Mouse (Mus musculus): ENCODE data around the gene Irf2bpl. TPM values are rescaled to one million over a fixed set of nuclear protein-coding genes. Genes with fewer than 3 reads are reported as not detected.

Irf2bpl gene
- polyA plus RNA-seq, 1 experiment from 2014 or later, result 16.4 TPM

- 0 out of 2 replicates have a peak, but pooled peaks have one; percentile 51 for ATAC-seq (replicated peaks; ENCODE audit: insufficient number of reproducible peaks, low FRiP score, low TSS enrichment, low read depth)
- H3K27ac ChIP-seq (replicated peaks; ENCODE audit: low read depth, low read length), result no peak overlapping the region
- no peaks in the 10 kb centered on the region for H3K9me3 ChIP-seq (replicated peaks; ENCODE audit: control insufficient read depth, low read length)
- no peak overlapping the region for H3K4me3 ChIP-seq (ENCODE audit: low read depth, low read length)
- peak; percentile 74 for DNase-seq (ENCODE audit: low spot score)
- no peak overlapping the region for H3K4me2 ChIP-seq (ENCODE audit: low read depth, low read length)
- H3K4me1 ChIP-seq (ENCODE audit: control insufficient read depth, insufficient read depth, low read length), result peaks cover 3% of the 10 kb centered on the region; the same call in 1 of the 2 replicates
- no peaks in the 10 kb centered on the region for H3K27me3 ChIP-seq (ENCODE audit: control insufficient read depth, insufficient read depth, low read length)
- H3K36me3 ChIP-seq (replicated peaks; ENCODE audit: control insufficient read depth, insufficient read depth, low read depth, low read length), result no peaks in the 10 kb centered on the region
- H3K9ac ChIP-seq (replicated peaks; ENCODE audit: low read length), result no peak overlapping the region
- 11% methylated on average over 4 of the region's 4 CpGs for WGBS
These were observed 20.6 kb upstream of the Irf2bpl start for GRCm38 (mm10) chr12:86905203-86905602.

DNA sequence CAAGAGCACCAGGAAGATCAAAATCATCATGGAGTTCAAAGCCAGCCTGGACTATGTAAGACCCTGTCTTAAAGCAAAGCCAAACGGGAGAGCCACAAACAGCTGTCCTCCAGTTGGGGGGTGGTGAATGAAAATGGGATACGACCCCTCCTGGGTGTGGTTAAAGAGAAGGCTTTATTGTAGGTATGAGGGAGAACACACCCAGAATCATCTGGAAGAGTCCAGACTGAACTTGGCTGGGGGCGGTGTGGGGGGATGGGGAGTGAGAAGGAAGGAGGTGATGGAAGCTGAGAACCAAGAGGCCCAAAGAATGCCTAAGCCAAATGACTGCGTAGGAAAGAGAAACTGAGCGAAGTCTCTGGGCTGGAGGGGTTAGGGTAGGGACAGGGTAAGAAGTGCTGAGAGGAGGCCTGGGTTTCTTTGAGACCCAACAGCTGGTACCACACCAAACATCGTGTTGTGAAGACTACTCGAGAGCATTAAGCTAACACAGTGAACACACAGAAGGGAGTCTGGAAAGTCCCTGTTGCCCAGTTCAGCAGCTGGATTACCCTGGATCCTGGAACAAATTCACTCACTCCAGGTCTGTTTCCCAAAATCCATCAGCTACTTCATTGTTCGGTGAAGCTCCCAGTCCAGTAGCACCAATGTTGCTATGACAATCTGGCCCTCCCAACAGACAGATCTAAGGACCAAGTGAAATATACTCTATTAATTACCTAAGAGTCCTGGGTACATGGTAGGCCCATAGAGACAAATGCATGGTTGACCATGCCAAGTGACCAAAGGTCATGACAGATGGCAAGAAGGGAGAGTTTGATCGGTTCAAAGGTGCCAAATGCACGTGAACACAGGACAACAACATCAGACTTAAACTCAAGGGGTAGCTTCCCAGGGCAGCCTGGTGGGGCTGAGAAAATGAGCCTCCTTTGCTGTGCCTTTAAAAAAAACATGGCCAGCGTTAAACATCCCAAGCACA is 19.5 kb upstream of the Irf2bpl start:
- Histone ChIP-seq H3K4me2 (ENCODE audit: low read depth, low read length) (no peak overlapping the region), H3K9ac (replicated peaks; ENCODE audit: low read length) (no peak overlapping the region), H3K27ac (replicated peaks; ENCODE audit: low read depth, low read length) (no peak overlapping the region), H3K36me3 (replicated peaks; ENCODE audit: control insufficient read depth, insufficient read depth, low read depth, low read length) (no peaks in the 10 kb centered on the region), H3K27me3 (ENCODE audit: control insufficient read depth, insufficient read depth, low read length) (no peaks in the 10 kb centered on the region), H3K4me1 (ENCODE audit: control insufficient read depth, insufficient read depth, low read length) (peaks cover 3% of the 10 kb centered on the region), H3K9me3 (replicated peaks; ENCODE audit: control insufficient read depth, low read length) (no peaks in the 10 kb centered on the region), H3K4me3 (ENCODE audit: low read depth, low read length) (no peak overlapping the region)
- WGBS, result 80% methylated on average over 11 of the region's 11 CpGs
- ATAC-seq (replicated peaks; ENCODE audit: insufficient number of reproducible peaks, low FRiP score, low TSS enrichment, low read depth) (no peak), DNase-seq (ENCODE audit: low spot score) (no peak)

DNA sequence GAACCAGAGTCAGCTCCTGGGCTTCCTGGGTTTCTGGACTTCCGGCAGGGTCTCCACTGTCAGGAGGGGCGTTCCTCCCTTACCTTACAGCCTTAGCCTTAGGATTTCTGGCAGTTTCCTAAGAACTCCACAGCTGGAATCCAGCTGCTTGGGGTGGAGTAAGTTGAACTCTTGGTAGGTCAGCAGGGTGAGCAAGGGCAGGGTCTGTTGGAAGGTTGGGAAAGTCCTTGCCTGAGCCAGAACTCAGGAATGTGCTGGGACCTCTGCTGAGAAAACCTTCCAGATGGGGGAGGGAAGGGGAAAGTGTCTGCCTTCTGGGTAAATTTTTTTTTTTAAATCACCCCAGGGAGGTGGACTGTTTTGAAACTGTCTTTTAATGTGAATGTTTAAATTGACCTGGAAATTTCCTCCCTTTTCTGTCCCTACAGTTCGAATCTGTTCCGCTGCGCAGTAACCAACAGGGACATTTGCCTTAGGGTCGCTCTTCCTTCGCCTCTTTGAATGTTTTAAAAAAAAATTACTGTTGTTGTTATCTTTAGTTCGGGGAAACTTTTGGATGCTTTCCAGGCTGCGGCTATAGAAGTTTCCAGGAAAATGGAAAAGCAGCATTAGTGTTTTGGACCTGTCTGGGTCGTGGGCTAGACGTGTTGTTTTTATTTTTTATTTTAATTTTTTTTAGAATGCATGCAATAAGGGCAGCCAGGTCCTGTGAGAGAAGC is 15.0 kb upstream of the Irf2bpl start:
- Histone ChIP-seq H3K27me3 (ENCODE audit: control insufficient read depth, insufficient read depth, low read length) (no peaks in the 10 kb centered on the region), H3K4me1 (ENCODE audit: control insufficient read depth, insufficient read depth, low read length) (peaks cover 6% of the 10 kb centered on the region), H3K4me3 (ENCODE audit: low read depth, low read length) (no peak overlapping the region), H3K4me2 (ENCODE audit: low read depth, low read length) (no peak overlapping the region), H3K9me3 (replicated peaks; ENCODE audit: control insufficient read depth, low read length) (no peaks in the 10 kb centered on the region), H3K9ac (replicated peaks; ENCODE audit: low read length) (0 out of 2 replicates have a peak overlapping the region, but pooled peaks have one; percentile 2), H3K27ac (replicated peaks; ENCODE audit: low read depth, low read length) (peak overlapping the region; percentile 7; the same call in 1 of the 2 replicates), H3K36me3 (replicated peaks; ENCODE audit: control insufficient read depth, insufficient read depth, low read depth, low read length) (no peaks in the 10 kb centered on the region)
- peak; percentile 71 for DNase-seq (ENCODE audit: low spot score)
- no peak for ATAC-seq (replicated peaks; ENCODE audit: insufficient number of reproducible peaks, low FRiP score, low TSS enrichment, low read depth)
- 41% methylated on average over 11 of the region's 11 CpGs for WGBS

- no peaks in the 10 kb centered on the region for H3K9me3 ChIP-seq (replicated peaks; ENCODE audit: control insufficient read depth, low read length)
- ATAC-seq (replicated peaks; ENCODE audit: insufficient number of reproducible peaks, low FRiP score, low TSS enrichment, low read depth) (no peak), DNase-seq (ENCODE audit: low spot score) (no peak)
- H3K27me3 ChIP-seq (ENCODE audit: control insufficient read depth, insufficient read depth, low read length), result no peaks in the 10 kb centered on the region
- no peak overlapping the region for H3K9ac ChIP-seq (replicated peaks; ENCODE audit: low read length)
- no peak overlapping the region for H3K4me2 ChIP-seq (ENCODE audit: low read depth, low read length)
- no peak overlapping the region for H3K27ac ChIP-seq (replicated peaks; ENCODE audit: low read depth, low read length)
- WGBS, result 61% methylated on average over 3 of the region's 3 CpGs
- H3K4me3 ChIP-seq (ENCODE audit: low read depth, low read length), result no peak overlapping the region
- H3K36me3 ChIP-seq (replicated peaks; ENCODE audit: control insufficient read depth, insufficient read depth, low read depth, low read length), result no peaks in the 10 kb centered on the region
- H3K4me1 ChIP-seq (ENCODE audit: control insufficient read depth, insufficient read depth, low read length), result peaks cover 6% of the 10 kb centered on the region
These were observed 13.8 kb upstream of the Irf2bpl start for GRCm38 (mm10) chr12:86898448-86898847.

DNA sequence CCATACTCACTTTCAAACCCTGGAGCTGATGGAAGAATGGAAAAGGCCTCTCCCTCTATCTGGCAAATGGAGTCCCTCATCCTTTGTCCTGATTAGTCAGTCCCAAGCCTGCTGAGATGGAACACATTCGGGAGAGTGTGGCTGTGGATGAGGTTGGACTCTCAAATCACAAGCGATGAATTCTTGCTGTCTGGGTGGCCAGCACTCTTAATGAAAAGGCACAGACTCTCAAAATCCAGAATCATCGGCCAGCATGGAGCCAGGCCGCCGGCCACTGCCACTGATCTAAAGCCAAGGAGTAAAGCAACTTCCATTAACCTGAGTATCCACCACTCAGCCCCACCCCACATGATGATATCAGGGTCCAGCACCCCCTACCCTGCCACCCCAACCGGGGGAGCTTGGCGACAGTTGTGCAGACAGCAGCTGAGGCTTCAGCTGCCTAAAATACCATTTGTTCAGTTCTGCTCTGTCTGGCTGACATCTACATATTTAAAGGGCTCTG is 13.2 kb upstream of the Irf2bpl start:
- Histone ChIP-seq H3K27ac (replicated peaks; ENCODE audit: low read depth, low read length) (no peak overlapping the region; the same call in 1 of the 2 replicates), H3K36me3 (replicated peaks; ENCODE audit: control insufficient read depth, insufficient read depth, low read depth, low read length) (no peaks in the 10 kb centered on the region), H3K27me3 (ENCODE audit: control insufficient read depth, insufficient read depth, low read length) (no peaks in the 10 kb centered on the region), H3K9me3 (replicated peaks; ENCODE audit: control insufficient read depth, low read length) (no peaks in the 10 kb centered on the region), H3K4me2 (ENCODE audit: low read depth, low read length) (no peak overlapping the region), H3K4me1 (ENCODE audit: control insufficient read depth, insufficient read depth, low read length) (peaks cover 12% of the 10 kb centered on the region), H3K4me3 (ENCODE audit: low read depth, low read length) (no peak overlapping the region), H3K9ac (replicated peaks; ENCODE audit: low read length) (peak overlapping the region; percentile 0; the same call in 1 of the 2 replicates)
- ATAC-seq (replicated peaks; ENCODE audit: insufficient number of reproducible peaks, low FRiP score, low TSS enrichment, low read depth) (no peak), DNase-seq (ENCODE audit: low spot score) (no peak)
- WGBS, result 60% methylated on average over 7 of the region's 7 CpGs

DNA sequence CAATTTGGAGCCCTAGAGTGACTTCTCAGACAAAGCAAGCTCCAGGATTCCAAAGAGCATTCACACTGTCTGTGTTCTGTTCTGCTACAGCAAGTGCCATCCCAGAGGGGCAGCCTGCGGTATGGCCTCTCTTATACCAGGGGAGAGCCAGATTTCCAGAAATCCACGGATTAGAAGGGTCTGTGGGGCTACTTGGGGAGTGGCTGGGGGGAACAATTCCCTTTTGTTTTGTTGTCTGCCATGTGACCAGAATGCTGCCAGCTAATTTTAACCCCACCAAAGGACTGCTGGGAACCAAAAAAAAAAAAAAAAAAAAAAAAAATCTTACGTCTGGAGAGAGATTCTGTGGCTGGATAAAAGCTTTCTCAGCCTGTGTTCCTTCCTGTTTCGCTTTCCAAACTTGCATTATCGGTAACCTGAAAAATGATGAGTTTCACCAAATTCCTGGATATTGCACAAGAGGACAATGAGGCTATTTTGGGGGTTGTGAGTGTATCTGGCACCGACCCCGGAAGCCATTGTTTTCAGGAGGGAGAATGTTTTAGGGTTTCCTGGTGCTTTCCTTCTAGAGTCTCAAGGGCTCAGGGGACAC is 12.4 kb upstream of the Irf2bpl start:
- Histone ChIP-seq H3K27me3 (ENCODE audit: control insufficient read depth, insufficient read depth, low read length) (no peaks in the 10 kb centered on the region), H3K27ac (replicated peaks; ENCODE audit: low read depth, low read length) (peak overlapping the region; percentile 98), H3K36me3 (replicated peaks; ENCODE audit: control insufficient read depth, insufficient read depth, low read depth, low read length) (no peaks in the 10 kb centered on the region), H3K4me1 (ENCODE audit: control insufficient read depth, insufficient read depth, low read length) (peaks cover 18% of the 10 kb centered on the region), H3K4me2 (ENCODE audit: low read depth, low read length) (no peak overlapping the region), H3K9me3 (replicated peaks; ENCODE audit: control insufficient read depth, low read length) (no peaks in the 10 kb centered on the region), H3K4me3 (ENCODE audit: low read depth, low read length) (no peak overlapping the region), H3K9ac (replicated peaks; ENCODE audit: low read length) (peak overlapping the region; percentile 44)
- DNase-seq (ENCODE audit: low spot score) (no peak), ATAC-seq (replicated peaks; ENCODE audit: insufficient number of reproducible peaks, low FRiP score, low TSS enrichment, low read depth) (no peak)
- 27% methylated on average over 7 of the region's 7 CpGs for WGBS

DNA sequence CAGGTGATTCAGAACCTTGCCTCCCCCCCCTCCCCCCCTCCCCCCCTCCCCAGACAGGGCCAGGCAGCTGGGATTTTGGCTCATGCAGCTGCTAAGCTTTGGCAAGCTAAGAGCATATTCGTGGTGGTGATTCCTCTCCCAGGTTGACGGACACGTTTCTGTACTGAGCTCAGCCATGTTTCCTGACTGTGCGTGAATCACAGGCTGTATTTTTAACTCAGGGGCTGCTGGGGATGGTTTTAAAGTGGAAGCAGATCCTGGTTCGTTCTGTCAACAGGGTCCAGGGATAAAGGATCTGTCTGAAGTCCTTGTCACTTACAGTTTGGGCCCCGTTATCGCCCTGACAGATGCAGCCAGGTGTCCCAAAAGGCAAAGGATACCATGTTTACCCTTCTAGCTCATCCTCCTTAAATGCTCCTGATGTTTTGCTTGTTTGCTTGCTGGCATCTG is 11.9 kb upstream of the Irf2bpl start:
- Histone ChIP-seq H3K27me3 (ENCODE audit: control insufficient read depth, insufficient read depth, low read length) (no peaks in the 10 kb centered on the region), H3K4me2 (ENCODE audit: low read depth, low read length) (no peak overlapping the region), H3K9me3 (replicated peaks; ENCODE audit: control insufficient read depth, low read length) (no peaks in the 10 kb centered on the region), H3K9ac (replicated peaks; ENCODE audit: low read length) (peak overlapping the region; percentile 44), H3K36me3 (replicated peaks; ENCODE audit: control insufficient read depth, insufficient read depth, low read depth, low read length) (no peaks in the 10 kb centered on the region), H3K4me3 (ENCODE audit: low read depth, low read length) (no peak overlapping the region), H3K4me1 (ENCODE audit: control insufficient read depth, insufficient read depth, low read length) (peaks cover 20% of the 10 kb centered on the region), H3K27ac (replicated peaks; ENCODE audit: low read depth, low read length) (peak overlapping the region; percentile 98)
- no peak for DNase-seq (ENCODE audit: low spot score)
- ATAC-seq (replicated peaks; ENCODE audit: insufficient number of reproducible peaks, low FRiP score, low TSS enrichment, low read depth), result no peak
- 16% methylated on average over 7 of the region's 7 CpGs for WGBS

Measured in embryonic facial prominence, embryonic 11.5 days (tissue).